Mouse (Mus musculus) hindbrain, embryonic 11.5 days (tissue): ENCODE measurements around the gene Kcnip4. TPM values are rescaled to one million over a fixed set of nuclear protein-coding genes. Genes with fewer than 3 reads are reported as not detected.

Experiments used
- ATAC-seq: fragments of 200-750 bp; cut with Nextera tagmentation; 2 replicates; pipeline ENCODE4 v1.8.0; 2017; ENCODE audit warnings: mild to moderate bottlenecking, moderate TSS enrichment, moderate library complexity; ENCODE audit not compliant: low FRiP score
- DNase-seq: peaks from one replicate; pipeline ENCODE4 v3.0.0-alpha.2; 2015; ENCODE audit warnings: low spot score
- H3K27ac ChIP-seq: fragments of 300-500 bp; sonication (generic); 2 replicates; pipeline ENCODE4 v1.5.1; 2014; ENCODE audit warnings: mild to moderate bottlenecking, low read depth, low read length
- H3K27me3 ChIP-seq: fragments of 300-500 bp; sonication (generic); 2 replicates; pipeline ENCODE4 v1.6.1; 2014; ENCODE audit warnings: mild to moderate bottlenecking, low read length, moderate library complexity, mixed read lengths; ENCODE audit not compliant: control insufficient read depth, insufficient read depth
- H3K36me3 ChIP-seq: fragments of 300-500 bp; sonication (generic); 2 replicates; pipeline ENCODE4 v1.6.1; 2014; ENCODE audit warnings: mild to moderate bottlenecking, low read length, moderate library complexity, mixed read lengths; ENCODE audit not compliant: control insufficient read depth, insufficient read depth
- H3K4me1 ChIP-seq: fragments of 300-500 bp; sonication (generic); replicated peaks from 2 replicates; pipeline ENCODE4 v1.6.1; 2014; ENCODE audit warnings: low read length, mixed read lengths; ENCODE audit not compliant: control insufficient read depth, insufficient read depth
- H3K4me2 ChIP-seq: fragments of 300-500 bp; sonication (generic); replicated peaks from 2 replicates; pipeline ENCODE4 v1.6.1; 2014; ENCODE audit warnings: mild to moderate bottlenecking, low read depth, low read length
- H3K4me3 ChIP-seq: fragments of 300-500 bp; sonication (generic); 2 replicates; pipeline ENCODE4 v1.5.1; 2014; ENCODE audit warnings: low read depth, low read length
- H3K9ac ChIP-seq: fragments of 300-500 bp; sonication (generic); 2 replicates; pipeline ENCODE4 v1.6.1; 2014; ENCODE audit warnings: low read depth, low read length
- H3K9me3 ChIP-seq: fragments of 300-500 bp; sonication (generic); 2 replicates; pipeline ENCODE4 v1.6.1; 2016; ENCODE audit warnings: low read length; ENCODE audit not compliant: control insufficient read depth
- WGBS: fragments of 180-500 bp; shearing (Covaris S2); extraction: QIAGEN DNeasy Blood & Tissue Kit; methylation state at CpG from one replicate; pipeline ENCODE4 v1.1.7; 2014; 5-methylcytosine and 5-hydroxymethylcytosine counted together
- polyA plus RNA-seq: library from polyadenylated mRNA; unstranded; fragments of >200 nt; fragmentation: Nextera tagmentation; extraction: Ambion mirVana; gene quantifications from 2 replicates; pipeline ENCODE4 v1.2.1, GENCODE M21; 2014

The Kcnip4 gene
- polyA plus RNA-seq, 1 experiment from 2014 or later, result 4.2 TPM

GRCm38 (mm10) chr5:48840971-48841370 is 683.7 kb downstream of the Kcnip4 start:
- ATAC-seq (no peak), DNase-seq (no peak)
- H3K27ac ChIP-seq, result no peak overlapping the region
- no peaks in the 10 kb centered on the region for H3K4me1 ChIP-seq
- WGBS, result 26% methylated on average over 2 of the region's 2 CpGs
- H3K36me3 ChIP-seq, result no peaks in the 10 kb centered on the region
- no peaks in the 10 kb centered on the region for H3K9me3 ChIP-seq
- no peak overlapping the region for H3K9ac ChIP-seq
- H3K4me2 ChIP-seq, result no peak overlapping the region
- H3K4me3 ChIP-seq, result no peak overlapping the region
- no peaks in the 10 kb centered on the region for H3K27me3 ChIP-seq

GRCm38 (mm10) chr5:48795526-48795925 is 729.2 kb downstream of the Kcnip4 start:
- Histone ChIP-seq H3K4me1 (no peaks in the 10 kb centered on the region), H3K27ac (no peak overlapping the region), H3K27me3 (no peaks in the 10 kb centered on the region), H3K4me2 (no peak overlapping the region), H3K9ac (no peak overlapping the region), H3K36me3 (no peaks in the 10 kb centered on the region), H3K4me3 (no peak overlapping the region), H3K9me3 (no peaks in the 10 kb centered on the region)
- 86% methylated on average over 1 of the region's 1 CpGs for WGBS
- no peak for DNase-seq
- ATAC-seq, result no peak

GRCm38 (mm10) chr5:48779376-48779775 is 745.3 kb downstream of the Kcnip4 start:
- DNase-seq (no peak), ATAC-seq (no peak)
- Histone ChIP-seq H3K36me3 (no peaks in the 10 kb centered on the region), H3K4me2 (no peak overlapping the region), H3K27me3 (no peaks in the 10 kb centered on the region), H3K27ac (no peak overlapping the region), H3K9ac (no peak overlapping the region), H3K4me3 (no peak overlapping the region), H3K9me3 (no peaks in the 10 kb centered on the region), H3K4me1 (no peaks in the 10 kb centered on the region)
- WGBS, result 69% methylated on average over 1 of the region's 1 CpGs

- no peak for ATAC-seq
Observed at GRCm38 (mm10) chr5:48748613-48749012, 776.1 kb downstream of the Kcnip4 start.

GRCm38 (mm10) chr5:48737640-48738039 is 787.1 kb downstream of the Kcnip4 start:
- 58% methylated on average over 2 of the region's 2 CpGs for WGBS
- Histone ChIP-seq H3K9me3 (no peaks in the 10 kb centered on the region), H3K36me3 (no peaks in the 10 kb centered on the region), H3K27ac (no peak overlapping the region), H3K4me1 (no peaks in the 10 kb centered on the region), H3K27me3 (no peaks in the 10 kb centered on the region), H3K4me2 (no peak overlapping the region), H3K9ac (no peak overlapping the region), H3K4me3 (no peak overlapping the region)
- DNase-seq (peak; percentile 5), ATAC-seq (no peak)

More at GRCm38 (mm10) chr5:48748613-48749012, 776.1 kb downstream of the Kcnip4 start:
- H3K27me3 ChIP-seq, result no peaks in the 10 kb centered on the region
- no peak overlapping the region for H3K4me3 ChIP-seq
- H3K27ac ChIP-seq, result no peak overlapping the region
- no peak overlapping the region for H3K4me2 ChIP-seq
- no peak for DNase-seq
- H3K9me3 ChIP-seq, result no peaks in the 10 kb centered on the region
- no peaks in the 10 kb centered on the region for H3K36me3 ChIP-seq
- no peaks in the 10 kb centered on the region for H3K4me1 ChIP-seq
- H3K9ac ChIP-seq, result no peak overlapping the region

- Histone ChIP-seq H3K9me3 (no peaks in the 10 kb centered on the region), H3K4me2 (no peak overlapping the region), H3K4me1 (no peaks in the 10 kb centered on the region)
Observed at GRCm38 (mm10) chr5:48718166-48718565, 806.5 kb downstream of the Kcnip4 start.

GRCm38 (mm10) chr5:48705997-48706396 is 818.7 kb downstream of the Kcnip4 start:
- ATAC-seq, result no peak
- DNase-seq, result no peak
- no peaks in the 10 kb centered on the region for H3K27me3 ChIP-seq
- no peaks in the 10 kb centered on the region for H3K9me3 ChIP-seq
- no peak overlapping the region for H3K27ac ChIP-seq
- 81% methylated on average over 3 of the region's 3 CpGs for WGBS
- no peak overlapping the region for H3K9ac ChIP-seq
- H3K4me1 ChIP-seq, result no peaks in the 10 kb centered on the region
- no peaks in the 10 kb centered on the region for H3K36me3 ChIP-seq
- H3K4me2 ChIP-seq, result no peak overlapping the region
- H3K4me3 ChIP-seq, result no peak overlapping the region

More at GRCm38 (mm10) chr5:48718166-48718565, 806.5 kb downstream of the Kcnip4 start:
- Histone ChIP-seq H3K27me3 (no peaks in the 10 kb centered on the region), H3K36me3 (no peaks in the 10 kb centered on the region), H3K27ac (no peak overlapping the region), H3K4me3 (no peak overlapping the region), H3K9ac (no peak overlapping the region)
- ATAC-seq (no peak), DNase-seq (no peak)

GRCm38 (mm10) chr5:48687068-48687467 is 837.6 kb downstream of the Kcnip4 start:
- WGBS, result 84% methylated on average over 3 of the region's 3 CpGs

GRCm38 (mm10) chr5:48679733-48680595 is 844.7 kb downstream of the Kcnip4 start:
- no peak for DNase-seq
- WGBS, result 91% methylated on average over 8 of the region's 8 CpGs

More at GRCm38 (mm10) chr5:48687068-48687467, 837.6 kb downstream of the Kcnip4 start:
- no peak for DNase-seq
- no peak overlapping the region for H3K27ac ChIP-seq
- no peaks in the 10 kb centered on the region for H3K27me3 ChIP-seq
- H3K4me2 ChIP-seq, result no peak overlapping the region
- ATAC-seq, result no peak
- H3K9me3 ChIP-seq, result no peaks in the 10 kb centered on the region
- H3K4me3 ChIP-seq, result no peak overlapping the region
- no peaks in the 10 kb centered on the region for H3K4me1 ChIP-seq
- H3K9ac ChIP-seq, result no peak overlapping the region
- H3K36me3 ChIP-seq, result no peaks in the 10 kb centered on the region

More at GRCm38 (mm10) chr5:48679733-48680595, 844.7 kb downstream of the Kcnip4 start:
- Histone ChIP-seq H3K36me3 (no peaks in the 10 kb centered on the region), H3K9ac (no peak overlapping the region), H3K9me3 (no peaks in the 10 kb centered on the region), H3K27ac (no peak overlapping the region), H3K4me3 (no peak overlapping the region), H3K27me3 (no peaks in the 10 kb centered on the region), H3K4me2 (no peak overlapping the region), H3K4me1 (no peaks in the 10 kb centered on the region)
- no peak for ATAC-seq
